Mouse (Mus musculus): ENCODE data around the gene Tpi1.

GRCm38 (mm10) chr6:124804341-124804740 lies 9.8 kb downstream of the Tpi1 start:
- TF ChIP-seq CTCF (IDR thresholded peaks at IDR 0.05; ENCODE audit: low read depth) (no peak), EP300 (IDR thresholded peaks at IDR 0.05; ENCODE audit: low read depth) (no peak)
